Mouse (Mus musculus) spleen, postnatal 14 days (tissue): Measurements from ENCODE around the gene 1700008O03Rik.

ENCODE experiments used
- DNase-seq, 2 experiments: peaks; one replicate each; pipeline ENCODE4 v3.0.0; 2021 to 2022; ENCODE audit warnings: low spot score in 2 of 2

Gene 1700008O03Rik

DNA sequence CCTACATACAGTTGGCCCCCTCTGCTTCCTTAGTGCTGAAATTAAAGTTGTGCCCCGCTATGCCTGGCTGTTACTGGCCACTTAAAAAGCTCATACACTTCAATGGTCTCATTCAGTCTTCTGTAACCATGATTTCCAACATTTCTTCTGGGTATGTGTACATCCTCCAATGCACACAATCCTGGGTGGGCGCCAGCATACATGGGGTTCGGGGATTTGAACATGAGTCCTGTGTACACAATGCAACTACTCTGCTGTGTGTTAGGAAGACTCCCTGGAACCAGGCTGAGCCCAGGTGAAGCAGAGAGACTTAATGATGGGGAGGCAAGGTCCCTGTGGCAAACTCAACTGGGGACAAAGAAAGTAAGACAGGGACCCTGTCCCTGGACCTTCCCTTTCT is 9.8 kb downstream of the 1700008O03Rik start:
- no peak for DNase-seq

DNA sequence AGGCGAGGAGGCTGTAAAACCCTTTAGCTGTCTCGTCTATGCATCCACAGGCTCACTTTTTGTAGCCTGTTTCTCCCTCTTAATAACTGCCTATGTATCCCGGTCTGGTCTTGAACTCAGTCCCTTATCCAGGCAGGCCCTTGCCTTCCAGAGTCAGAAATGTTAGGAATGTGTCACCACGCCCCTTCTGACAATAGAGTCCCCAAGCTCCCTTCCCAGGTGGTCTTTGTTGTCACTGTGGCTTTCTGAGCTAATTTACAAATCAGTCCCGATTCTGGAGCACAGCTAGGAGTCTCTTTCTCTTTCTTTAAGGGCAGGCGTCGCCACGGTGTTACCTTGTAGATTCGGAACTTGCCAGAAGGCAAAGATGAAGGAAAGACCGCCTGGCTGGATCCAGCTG is 10.4 kb downstream of the 1700008O03Rik start:
- no peak for DNase-seq

DNA sequence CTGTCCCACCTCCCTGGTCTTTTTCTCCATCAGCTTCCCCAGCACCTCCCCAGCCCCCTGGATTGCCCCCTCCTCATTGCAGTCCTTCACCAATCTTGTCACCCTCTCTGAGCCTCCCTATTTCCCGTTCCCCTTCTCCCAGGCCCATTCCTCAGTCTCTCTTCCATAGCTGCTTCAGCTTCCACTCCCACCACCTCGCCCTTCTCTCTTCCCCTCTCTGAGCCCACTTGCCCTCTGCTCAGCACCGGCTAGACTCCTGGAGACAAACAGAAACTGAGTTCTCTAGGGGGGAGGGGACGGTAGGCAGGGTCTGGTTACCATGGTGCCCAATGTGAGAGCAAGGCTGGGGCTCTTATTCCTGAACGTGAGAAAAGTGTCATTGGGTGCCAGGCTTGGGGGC is 10.9 kb downstream of the 1700008O03Rik start:
- no peak for DNase-seq

DNA sequence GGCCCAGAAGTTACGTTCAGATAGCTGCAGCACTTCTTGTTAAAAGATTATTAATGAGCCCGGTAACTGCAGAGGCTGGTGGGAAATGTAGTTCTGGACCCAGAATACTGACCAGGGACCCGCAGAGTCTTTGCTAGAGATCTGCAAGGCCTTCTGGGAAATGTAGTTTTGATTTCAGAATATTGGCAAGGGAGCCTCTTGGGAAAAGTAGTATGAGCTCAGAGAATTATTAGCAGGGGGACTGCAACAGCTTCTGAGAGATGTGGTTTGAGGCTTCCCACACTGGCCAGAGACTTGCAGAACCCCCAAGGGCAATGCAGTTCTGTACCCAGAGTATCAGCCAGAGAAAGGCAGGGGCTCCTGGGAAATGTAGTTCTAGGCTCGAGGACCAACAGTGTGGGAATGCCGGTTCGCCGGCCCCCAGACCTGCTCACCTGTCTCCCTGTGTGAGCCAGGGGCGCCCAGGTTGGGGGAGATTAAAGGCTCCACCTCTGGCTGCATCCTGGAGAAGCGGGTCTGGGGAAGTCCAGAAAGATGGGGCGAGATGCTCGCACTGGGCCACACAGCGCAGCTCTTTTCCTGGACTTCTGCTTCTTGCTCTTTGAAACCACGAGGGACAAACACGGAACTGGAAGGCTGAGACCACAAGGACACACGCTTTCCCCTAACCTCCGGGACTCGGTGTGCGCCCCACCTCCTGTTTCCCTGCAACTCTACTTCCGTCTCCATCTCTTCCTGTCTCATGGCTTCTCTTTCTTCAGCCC is 11.5 kb downstream of the 1700008O03Rik start:
- DNase-seq: peak in 1 of 2 experiments; percentile 55

DNA sequence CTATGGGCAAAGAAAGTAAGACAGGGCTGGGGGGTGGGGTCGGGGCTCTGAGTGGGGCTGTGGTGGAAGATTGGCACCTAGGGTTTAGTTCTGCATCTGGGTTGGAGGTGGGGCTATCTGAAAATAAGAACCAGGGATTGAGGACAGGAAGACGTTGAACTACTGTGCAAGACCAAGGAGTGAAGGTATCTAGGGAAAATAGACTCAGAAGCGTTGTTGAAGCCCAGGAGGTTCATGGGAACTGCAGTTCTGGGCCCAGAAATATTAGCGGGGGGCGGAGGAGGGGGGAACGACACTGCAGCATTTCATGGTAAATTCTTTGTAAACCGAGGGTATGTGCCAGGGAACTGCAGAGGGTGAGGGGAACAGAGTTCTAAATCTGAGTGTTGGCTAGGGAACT is 12.2 kb downstream of the 1700008O03Rik start:
- no peak for DNase-seq

DNA sequence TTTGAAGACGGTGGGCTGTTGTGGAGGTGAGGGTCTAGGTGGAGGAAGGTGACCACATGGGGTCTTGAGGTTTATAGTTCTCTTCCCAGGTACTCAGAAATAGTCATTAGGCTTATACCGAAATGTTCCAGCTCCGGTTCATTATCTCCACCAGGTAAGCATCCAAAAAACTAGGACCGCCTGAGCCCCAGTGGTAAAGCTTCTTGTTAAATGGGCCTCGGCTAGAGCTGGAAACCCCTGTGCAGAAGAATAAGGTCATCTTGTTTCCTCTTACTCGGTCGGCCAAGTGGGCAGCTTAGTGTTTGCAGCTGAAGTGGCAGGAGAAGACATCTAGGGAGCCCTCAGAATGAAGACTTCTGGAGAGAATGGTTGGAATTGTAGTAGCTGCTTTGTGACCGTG is 12.9 kb downstream of the 1700008O03Rik start:
- DNase-seq: no peak

DNA sequence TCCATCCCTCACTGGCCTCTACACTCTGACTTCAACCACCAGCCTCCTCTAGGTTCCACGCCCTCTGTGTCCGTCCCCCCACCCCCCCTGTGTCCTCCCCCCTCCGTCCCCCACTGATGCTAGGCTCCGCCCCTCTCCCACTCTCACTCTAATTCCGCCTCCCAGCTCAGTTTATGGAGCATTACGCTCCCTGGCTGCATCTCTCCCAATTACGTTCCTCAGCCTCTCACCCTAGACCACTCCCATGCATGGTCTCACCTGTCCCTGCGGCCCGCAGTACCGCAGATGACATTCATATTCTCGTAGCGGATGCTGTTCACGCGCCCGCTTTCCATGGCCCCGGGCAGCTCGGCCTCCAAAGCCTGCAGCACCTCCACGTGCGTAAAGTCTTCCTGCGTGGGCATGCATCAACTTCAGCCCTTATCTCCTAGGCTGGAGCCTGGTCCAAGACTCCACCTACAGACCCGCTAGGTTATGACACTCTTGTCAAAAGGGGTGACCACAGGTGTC is 24.8 kb downstream of the 1700008O03Rik start:
- DNase-seq: no peak

DNA sequence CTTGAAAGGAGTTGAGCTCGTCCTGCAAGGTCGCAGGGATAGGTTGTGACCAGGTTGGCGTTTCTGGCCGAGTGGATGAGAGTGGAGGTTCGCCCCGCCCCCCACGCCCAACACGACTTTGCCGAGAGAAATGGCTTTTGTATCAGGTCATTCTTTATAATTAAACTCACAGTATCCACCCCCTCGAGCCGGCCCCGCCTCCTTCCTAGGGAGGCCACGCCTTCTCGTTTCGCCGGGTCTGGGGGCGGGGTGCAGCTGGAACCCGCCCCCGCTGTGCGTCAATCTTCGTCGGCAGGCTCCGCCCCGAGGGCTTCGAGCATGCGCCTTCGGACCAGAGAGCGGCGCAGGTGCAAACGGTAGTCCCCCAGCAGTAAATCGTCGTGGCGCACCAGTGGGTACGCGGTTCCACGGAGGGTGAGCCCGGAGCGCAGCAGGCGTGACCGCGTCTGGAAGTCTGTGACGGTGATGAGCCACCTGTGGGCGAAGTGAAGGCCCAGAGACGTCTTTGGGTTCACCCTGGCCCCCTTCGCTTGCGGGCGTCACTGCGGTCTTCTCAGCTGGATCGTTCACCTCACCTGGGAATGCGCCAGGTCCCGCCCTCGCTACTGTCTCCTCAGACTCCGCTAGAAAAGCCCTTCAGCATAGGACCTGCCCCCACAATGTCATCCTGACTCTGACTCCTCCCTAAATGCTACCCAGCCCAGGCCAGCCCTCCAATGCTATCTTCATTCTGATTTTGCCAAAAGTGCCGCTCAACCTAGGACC is 25.5 kb downstream of the 1700008O03Rik start:
- DNase-seq: peak; percentile 70 to 83

DNA sequence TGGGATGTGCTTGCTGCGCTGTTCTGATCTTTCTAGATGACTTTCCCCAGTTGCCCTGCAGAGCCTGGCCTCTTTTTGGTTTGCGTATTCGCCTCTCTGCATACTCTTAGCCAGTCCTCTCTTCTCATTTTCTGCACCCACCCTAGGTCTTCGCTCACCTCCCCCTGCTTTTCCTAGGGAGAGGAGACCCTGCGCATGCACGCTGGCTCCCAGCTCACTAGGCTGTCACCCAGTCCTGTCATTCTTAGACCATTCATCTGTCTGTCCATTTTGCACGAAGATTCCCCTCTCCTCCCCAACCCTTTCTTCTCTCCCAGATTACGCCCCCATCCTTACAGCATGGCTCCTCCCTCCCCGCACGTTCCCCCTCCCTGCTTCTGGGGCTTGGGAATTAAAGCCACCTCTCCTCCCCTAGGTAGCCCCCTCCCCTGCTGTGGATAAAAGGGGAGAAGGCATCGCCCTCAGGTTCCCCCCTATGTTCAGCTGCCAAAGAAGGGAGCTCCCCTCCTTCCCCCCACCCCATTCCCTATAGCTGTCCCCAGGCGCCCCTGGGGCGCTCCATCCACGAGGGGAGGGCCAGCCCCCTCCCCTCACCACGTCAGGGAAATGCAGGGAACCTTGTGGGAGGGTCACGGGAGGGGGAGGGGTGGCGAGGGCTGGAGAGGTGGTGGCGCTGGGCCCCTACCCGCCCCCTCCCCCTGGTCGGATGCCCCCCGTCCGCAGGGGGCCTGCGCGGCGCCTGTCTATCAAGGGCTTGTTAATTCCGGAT is 26.6 kb downstream of the 1700008O03Rik start:
- no peak for DNase-seq

DNA sequence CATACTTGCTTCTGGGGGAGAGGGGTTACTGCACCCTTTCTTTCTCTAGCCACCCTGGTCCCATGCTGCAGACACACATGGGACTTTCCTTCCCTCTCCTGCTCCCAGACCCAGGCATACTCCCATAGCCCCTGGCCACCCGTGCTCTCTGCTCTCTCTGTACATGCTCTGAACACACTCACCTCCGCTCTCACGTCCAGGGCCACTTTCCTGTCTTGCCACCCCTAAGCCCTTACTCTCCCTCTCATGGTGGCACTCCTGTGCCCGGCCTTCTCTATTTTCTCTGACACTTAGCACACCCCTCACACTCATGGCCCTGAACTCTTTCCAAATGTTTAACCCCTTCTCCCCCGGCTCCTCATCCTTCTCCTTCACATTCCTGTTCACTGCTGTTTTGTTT is 27.6 kb downstream of the 1700008O03Rik start:
- no peak for DNase-seq

DNA sequence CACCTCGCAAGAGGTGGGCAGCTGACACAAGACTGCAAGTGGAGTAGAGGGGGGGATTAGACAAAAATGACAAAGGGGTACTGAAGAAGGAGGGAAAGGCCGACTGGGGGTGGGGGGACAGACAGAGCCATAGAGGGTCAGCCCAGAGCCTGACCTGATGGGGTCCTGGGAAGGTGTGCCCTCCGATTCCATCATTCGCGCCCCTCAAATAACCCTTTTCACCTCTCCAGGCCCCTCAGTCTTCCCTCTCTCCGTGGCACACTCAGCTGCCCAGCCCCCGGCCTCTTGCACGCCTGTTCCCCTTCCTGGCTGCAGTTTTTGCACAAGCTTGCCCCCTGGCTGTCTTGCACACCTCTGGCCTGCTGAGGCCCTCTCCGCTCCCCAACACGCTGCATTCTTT is 28.1 kb downstream of the 1700008O03Rik start:
- DNase-seq: no peak

DNA sequence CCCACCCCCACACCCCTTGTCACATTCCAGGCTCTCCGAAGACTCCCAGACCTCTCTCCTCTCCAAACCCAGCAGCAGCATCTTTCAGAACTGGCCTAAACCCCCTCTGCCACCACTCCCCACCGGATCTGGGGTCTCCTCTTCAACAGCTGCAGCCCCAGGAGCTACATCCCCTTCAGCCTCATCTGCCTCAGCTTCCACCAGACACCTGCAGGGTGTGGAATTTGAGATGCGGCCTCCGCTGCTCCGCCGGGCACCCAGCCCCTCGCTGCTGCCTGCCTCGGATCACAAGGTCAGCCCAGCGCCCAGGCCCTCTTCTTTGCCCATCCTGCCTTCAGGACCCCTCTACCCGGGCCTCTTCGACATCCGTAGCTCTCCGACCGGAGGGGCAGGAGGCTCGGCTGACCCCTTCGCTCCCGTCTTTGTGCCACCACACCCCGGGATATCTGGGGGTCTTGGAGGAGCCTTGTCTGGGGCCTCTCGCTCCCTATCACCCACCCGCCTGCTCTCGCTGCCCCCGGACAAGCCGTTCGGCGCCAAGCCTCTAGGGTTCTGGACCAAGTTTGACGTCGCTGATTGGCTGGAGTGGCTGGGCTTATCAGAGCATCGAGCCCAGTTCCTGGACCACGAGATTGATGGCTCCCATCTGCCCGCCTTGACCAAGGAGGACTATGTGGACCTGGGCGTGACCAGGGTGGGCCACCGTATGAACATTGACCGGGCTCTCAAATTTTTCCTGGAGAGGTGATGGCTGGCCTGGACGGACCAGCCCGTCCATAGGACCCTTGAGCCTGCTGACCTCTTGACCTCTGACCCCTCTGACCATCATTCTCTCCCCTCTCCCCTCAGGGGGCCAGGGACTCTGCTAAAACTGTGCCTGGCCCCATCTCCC is 28.8 kb downstream of the 1700008O03Rik start:
- DNase-seq: no peak

DNA sequence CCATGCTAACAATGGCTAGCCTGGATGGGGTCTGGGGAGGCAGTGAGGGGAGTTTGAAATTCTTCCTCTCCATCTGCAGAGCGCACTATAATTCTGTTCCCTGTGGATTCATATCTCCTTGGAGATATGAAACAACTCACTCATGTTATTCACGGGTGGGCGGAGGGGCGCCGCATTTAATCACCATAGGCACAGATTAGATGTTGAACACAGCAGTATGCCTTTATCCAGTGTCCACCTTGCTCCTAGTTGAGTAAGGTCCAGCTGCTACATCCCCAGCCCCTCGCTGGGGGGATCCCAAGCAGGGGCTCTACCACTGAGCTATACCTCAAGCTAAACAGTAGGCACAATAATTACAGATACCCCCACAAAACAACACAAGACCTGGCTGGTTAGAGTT is 30.2 kb downstream of the 1700008O03Rik start:
- no peak for DNase-seq

DNA sequence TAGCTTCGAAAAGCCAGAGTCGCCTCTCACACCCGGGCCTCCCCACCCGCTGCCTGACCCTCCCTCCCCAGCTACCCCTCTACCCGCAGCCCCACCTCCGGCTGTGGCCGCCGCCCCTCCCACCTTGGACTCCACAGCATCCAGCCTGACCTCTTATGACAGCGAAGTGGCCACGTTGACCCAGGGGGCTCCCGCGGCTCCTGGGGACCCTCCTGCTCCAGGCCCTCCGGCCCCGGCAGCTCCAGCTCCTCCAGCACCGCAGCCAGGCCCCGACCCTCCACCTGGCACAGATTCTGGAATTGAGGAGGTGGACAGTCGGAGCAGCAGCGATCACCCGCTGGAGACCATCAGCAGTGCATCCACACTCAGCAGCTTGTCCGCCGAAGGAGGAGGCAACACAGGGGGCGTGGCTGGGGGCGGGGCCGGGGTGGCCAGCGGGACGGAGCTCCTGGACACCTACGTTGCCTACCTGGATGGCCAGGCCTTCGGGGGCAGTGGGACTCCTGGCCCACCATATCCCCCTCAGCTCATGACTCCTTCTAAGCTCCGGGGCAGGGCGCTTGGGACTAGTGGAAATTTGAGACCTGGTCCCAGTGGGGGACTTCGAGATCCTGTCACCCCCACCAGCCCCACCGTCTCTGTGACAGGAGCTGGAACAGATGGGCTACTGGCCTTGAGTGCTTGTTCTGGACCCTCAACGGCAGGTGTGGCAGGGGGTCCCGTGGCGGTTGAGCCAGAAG is 31.8 kb downstream of the 1700008O03Rik start:
- no peak for DNase-seq

DNA sequence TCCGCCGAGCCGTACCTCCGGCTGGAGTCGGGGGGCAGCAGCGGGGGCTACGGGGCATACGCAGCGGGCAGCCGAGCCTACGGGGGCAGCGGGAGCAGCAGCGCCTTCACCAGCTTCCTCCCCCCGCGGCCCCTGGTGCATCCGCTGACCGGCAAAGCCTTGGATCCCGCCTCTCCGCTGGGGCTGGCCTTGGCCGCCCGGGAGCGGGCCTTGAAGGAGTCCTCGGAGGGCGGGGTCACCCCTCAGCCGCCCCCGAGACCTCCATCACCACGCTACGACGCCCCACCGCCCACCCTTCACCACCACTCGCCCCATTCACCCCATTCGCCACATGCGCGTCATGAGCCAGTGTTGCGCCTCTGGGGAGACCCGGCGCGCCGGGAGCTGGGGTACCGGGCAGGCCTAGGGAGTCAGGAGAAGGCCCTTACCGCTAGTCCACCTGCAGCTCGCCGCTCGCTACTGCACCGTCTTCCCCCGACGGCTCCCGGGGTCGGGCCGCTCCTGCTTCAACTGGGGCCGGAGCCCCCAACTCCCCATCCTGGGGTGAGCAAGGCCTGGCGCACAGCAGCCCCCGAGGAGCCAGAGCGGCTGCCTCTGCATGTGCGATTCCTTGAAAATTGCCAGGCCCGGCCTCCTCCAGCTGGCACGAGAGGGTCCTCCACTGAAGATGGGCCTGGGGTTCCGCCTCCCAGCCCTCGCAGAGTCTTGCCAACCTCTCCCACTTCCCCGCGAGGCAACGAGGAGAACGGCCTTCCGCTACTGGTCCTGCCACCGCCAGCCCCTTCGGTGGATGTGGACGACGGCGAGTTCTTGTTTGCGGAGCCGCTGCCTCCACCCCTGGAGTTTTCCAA is 32.6 kb downstream of the 1700008O03Rik start:
- no peak for DNase-seq

DNA sequence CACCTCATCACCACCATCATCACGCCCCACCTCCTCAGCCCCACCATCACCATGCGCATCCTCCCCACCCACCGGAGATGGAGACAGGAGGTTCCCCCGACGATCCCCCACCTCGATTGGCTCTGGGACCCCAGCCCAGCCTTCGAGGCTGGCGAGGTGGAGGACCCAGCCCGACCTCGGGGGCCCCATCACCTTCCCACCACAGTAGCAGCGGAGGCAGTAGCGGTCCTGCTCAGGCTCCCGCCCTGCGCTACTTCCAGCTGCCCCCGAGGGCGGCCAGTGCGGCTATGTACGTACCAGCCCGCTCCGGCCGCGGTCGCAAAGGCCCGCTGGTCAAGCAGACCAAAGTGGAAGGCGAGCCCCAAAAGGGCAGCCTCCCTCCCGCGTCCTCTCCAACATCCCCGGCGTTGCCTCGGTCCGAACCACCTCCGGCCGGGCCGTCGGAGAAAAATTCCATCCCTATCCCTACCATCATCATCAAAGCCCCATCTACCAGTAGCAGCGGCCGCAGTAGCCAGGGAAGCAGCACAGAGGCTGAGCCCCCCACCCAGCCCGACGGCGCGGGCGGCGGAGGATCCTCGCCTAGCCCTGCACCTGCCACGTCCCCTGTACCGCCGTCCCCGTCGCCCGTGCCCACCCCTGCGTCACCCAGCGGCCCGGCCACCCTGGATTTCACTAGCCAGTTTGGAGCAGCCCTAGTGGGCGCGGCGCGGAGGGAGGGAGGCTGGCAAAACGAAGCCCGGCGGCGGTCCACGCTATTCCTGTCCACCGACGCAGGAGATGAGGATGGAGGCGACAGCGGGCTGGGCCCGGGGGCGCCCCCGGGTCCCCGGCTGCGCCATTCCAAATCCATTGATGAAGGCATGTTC is 33.5 kb downstream of the 1700008O03Rik start:
- no peak for DNase-seq

DNA sequence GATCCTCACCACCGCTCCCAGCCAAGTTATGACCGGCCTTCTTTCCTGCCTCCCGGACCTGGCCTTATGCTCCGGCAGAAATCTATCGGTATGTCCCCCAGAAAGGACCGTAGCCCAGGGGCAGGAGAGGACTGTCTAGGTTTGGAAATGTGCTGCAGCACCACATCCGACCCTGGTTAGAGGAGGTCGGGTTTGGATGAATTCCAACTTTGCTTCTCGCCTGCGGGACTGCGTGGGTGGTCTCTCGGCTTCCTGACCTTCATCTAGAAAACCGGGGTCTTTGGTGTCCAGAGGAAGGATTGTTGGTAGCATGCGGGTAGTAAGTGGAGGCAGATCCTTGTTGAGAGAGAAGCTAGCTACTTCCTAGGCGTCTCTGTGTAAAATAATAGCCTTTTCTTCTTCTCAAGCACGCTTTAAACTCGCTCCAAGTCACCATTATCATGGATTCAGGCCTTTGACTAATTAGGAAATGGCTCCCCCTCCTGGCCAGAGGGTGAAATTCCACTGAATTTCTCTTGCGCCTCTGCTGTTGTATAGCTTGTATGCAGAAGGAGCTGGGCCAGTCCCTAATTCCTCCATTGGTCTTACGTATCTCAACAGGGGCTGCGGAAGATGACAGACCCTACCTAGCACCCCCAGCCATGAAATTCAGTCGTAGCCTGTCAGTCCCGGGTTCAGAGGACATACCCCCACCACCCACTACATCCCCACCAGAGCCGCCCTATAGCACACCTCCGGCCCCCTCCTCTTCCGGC is 34.5 kb downstream of the 1700008O03Rik start:
- peak; percentile 40 to 65 for DNase-seq

DNA sequence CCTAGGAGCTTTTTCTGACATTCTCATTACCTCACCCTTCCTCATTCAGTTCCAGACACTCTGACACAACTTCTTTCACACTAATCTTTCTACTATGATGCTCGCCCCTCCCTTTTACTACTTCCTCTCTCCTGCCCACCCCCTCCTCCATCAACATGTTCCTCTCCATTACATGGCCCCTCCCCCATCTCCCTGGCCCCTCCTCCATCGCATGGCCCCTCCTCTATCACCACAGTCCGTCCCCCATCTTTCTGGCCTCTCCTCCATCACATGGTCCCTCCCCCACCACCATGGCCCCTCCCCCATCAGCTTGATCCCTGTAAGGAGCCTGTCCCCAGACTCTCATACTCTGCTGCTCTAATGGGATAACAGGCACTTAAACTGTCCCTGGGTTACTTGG is 36.6 kb downstream of the 1700008O03Rik start:
- DNase-seq: no peak
